Mouse (Mus musculus) monocyte, adult 2 months (primary cell): ENCODE data around the gene Clstn2.

ENCODE experiments used
- DNase-seq, 2 experiments: peaks; one replicate each; pipeline ENCODE4 v3.0.0; 2022; ENCODE audit warnings: low spot score in 2 of 2, low read depth in 1 of 2

Clstn2 gene

GRCm38 (mm10) chr9:98032573-98033272 is at the start of gene Clstn2:
Clstn2 (minus strand) TSS chr9:98033181.
- no peak for DNase-seq

GRCm38 (mm10) chr9:98067767-98068166 is 34.8 kb upstream of the Clstn2 start:
- no peak for DNase-seq

GRCm38 (mm10) chr9:98061646-98062045 is 28.7 kb upstream of the Clstn2 start:
- DNase-seq = no peak

GRCm38 (mm10) chr9:98057291-98057690 is 24.3 kb upstream of the Clstn2 start:
- no peak for DNase-seq

- DNase-seq = no peak
These were observed 18.4 kb upstream of the Clstn2 start for GRCm38 (mm10) chr9:98051343-98051742.

GRCm38 (mm10) chr9:98033273-98033855 is 383 bp upstream of the Clstn2 start:
- no peak for DNase-seq

- no peak for DNase-seq
These were observed 946 bp downstream of the Clstn2 start for GRCm38 (mm10) chr9:98031898-98032572.

- DNase-seq = no peak
These were observed 2.3 kb downstream of the Clstn2 start for GRCm38 (mm10) chr9:98030715-98031114.

GRCm38 (mm10) chr9:98025548-98025947 is 7.4 kb downstream of the Clstn2 start:
- DNase-seq = no peak

GRCm38 (mm10) chr9:98023069-98023468 is 9.9 kb downstream of the Clstn2 start:
- DNase-seq = no peak

- DNase-seq = no peak
These were observed 13.1 kb downstream of the Clstn2 start for GRCm38 (mm10) chr9:98019876-98020275.

GRCm38 (mm10) chr9:98018687-98019086 is 14.3 kb downstream of the Clstn2 start:
- DNase-seq = no peak

- no peak for DNase-seq
These were observed 16.4 kb downstream of the Clstn2 start for GRCm38 (mm10) chr9:98016576-98016975.

GRCm38 (mm10) chr9:97996349-97996748 is 36.6 kb downstream of the Clstn2 start:
- DNase-seq = no peak

GRCm38 (mm10) chr9:97995723-97996122 is 37.3 kb downstream of the Clstn2 start:
- DNase-seq = no peak

GRCm38 (mm10) chr9:97992131-97992530 is 40.9 kb downstream of the Clstn2 start:
- no peak for DNase-seq

GRCm38 (mm10) chr9:97977339-97977738 is 55.6 kb downstream of the Clstn2 start:
- no peak for DNase-seq

GRCm38 (mm10) chr9:97974801-97975347 is 58.1 kb downstream of the Clstn2 start:
- DNase-seq = no peak

GRCm38 (mm10) chr9:97966691-97967090 is 66.3 kb downstream of the Clstn2 start:
- no peak for DNase-seq

- no peak for DNase-seq
These were observed 75.5 kb downstream of the Clstn2 start for GRCm38 (mm10) chr9:97957508-97957907.

GRCm38 (mm10) chr9:97956407-97957106 is 76.4 kb downstream of the Clstn2 start:
- DNase-seq = no peak
